Mouse (Mus musculus) gastrocnemius, postnatal 4 days (tissue): Measurements from ENCODE around the gene Pde12. TPM values are rescaled to one million over a fixed set of nuclear protein-coding genes. Genes with fewer than 3 reads are reported as not detected.
A peak's percentile ranks its signal among the peaks of the same experiment; 100 is the strongest.
"Not testable (repeated sequence)": the region's sequence is repeated elsewhere in the genome, so short reads cannot be mapped to it uniquely, and the experiment has no call there.

Experiments
- DNase-seq, 2 experiments: peaks; one replicate each; pipeline ENCODE4 v3.0.0; 2021 to 2022; ENCODE audit warnings: low spot score in 2 of 2, mixed read lengths in 2 of 2
- long read RNA-seq, 2 experiments: library from polyadenylated mRNA; stranded (forward); transcript quantifications; one replicate each; pipeline ENCODE4 v2.0.0; 2021
- total RNA-seq, 2 experiments: library from RNA; stranded (reverse); gene quantifications; 2 replicates each; pipeline ENCODE4 v1.2.3; 2021

Pde12 gene
- 1 to 10 TPM; 4.6 to 5.6 TPM for total RNA-seq
- long read RNA-seq, experiment 1, full-length matches to known transcripts = 32 of 35 reads
- long read RNA-seq, experiment 1, partial matches to known transcripts = 0 of 35 reads
- long read RNA-seq, experiment 1, other reads (novel, unspliced or antisense) = 3 of 35 reads
- long read RNA-seq, experiment 2, full-length matches to known transcripts = 25 of 26 reads
- long read RNA-seq, experiment 2, partial matches to known transcripts = 0 of 26 reads
- long read RNA-seq, experiment 2, other reads (novel, unspliced or antisense) = 1 of 26 reads

GRCm38 (mm10) chr14:26669292-26670073 lies at the start of gene Pde12:
Gene Pde12 (minus strand): TSS chr14:26669883.
- DNase-seq = peak; percentile 61 to 86

- DNase-seq = not testable (repeated sequence)
Observed at GRCm38 (mm10) chr14:26705246-26705645, 35.6 kb upstream of the Pde12 start.

- no peak for DNase-seq
Observed at GRCm38 (mm10) chr14:26697912-26698311, 28.2 kb upstream of the Pde12 start.

GRCm38 (mm10) chr14:26692974-26693373 lies 23.3 kb upstream of the Pde12 start, which contains the start of gene Dnah12:
Gene Dnah12 (plus strand): TSS chr14:26693274.
- DNase-seq = no peak

GRCm38 (mm10) chr14:26691363-26691762 lies 21.7 kb upstream of the Pde12 start:
- DNase-seq = no peak

GRCm38 (mm10) chr14:26690727-26691126 lies 21.0 kb upstream of the Pde12 start:
- no peak for DNase-seq

- no peak for DNase-seq
Observed at GRCm38 (mm10) chr14:26675791-26676190, 6.1 kb upstream of the Pde12 start.

GRCm38 (mm10) chr14:26675371-26675770 lies 5.7 kb upstream of the Pde12 start:
- peak in 1 of 2 experiments; percentile 32 for DNase-seq

- not testable (repeated sequence) for DNase-seq
Observed at GRCm38 (mm10) chr14:26674476-26675169, 4.9 kb upstream of the Pde12 start.

- DNase-seq = not testable (repeated sequence)
Observed at GRCm38 (mm10) chr14:26671870-26672615, 2.4 kb upstream of the Pde12 start.

- DNase-seq = no peak
Observed at GRCm38 (mm10) chr14:26670964-26671363, 1.3 kb upstream of the Pde12 start.

- DNase-seq = peak; percentile 19 to 23
Observed at GRCm38 (mm10) chr14:26668371-26669291, 1.1 kb downstream of the Pde12 start.

GRCm38 (mm10) chr14:26667991-26668370 lies 1.7 kb downstream of the Pde12 start:
- DNase-seq = no peak

GRCm38 (mm10) chr14:26663851-26664250 lies 5.8 kb downstream of the Pde12 start:
- no peak for DNase-seq

GRCm38 (mm10) chr14:26662488-26662887 lies 7.2 kb downstream of the Pde12 start:
- DNase-seq = no peak

GRCm38 (mm10) chr14:26662016-26662415 lies 7.7 kb downstream of the Pde12 start:
- DNase-seq = no peak

GRCm38 (mm10) chr14:26660233-26660632 lies 9.4 kb downstream of the Pde12 start:
- DNase-seq = no peak

GRCm38 (mm10) chr14:26658178-26658577 lies 11.5 kb downstream of the Pde12 start:
- no peak for DNase-seq

GRCm38 (mm10) chr14:26651901-26652300 lies 17.8 kb downstream of the Pde12 start:
- no peak for DNase-seq

- DNase-seq = no peak
Observed at GRCm38 (mm10) chr14:26647811-26648210, 21.9 kb downstream of the Pde12 start.
